Mouse (Mus musculus): ENCODE data around the gene Kif18b.

Gene Kif18b

DNA sequence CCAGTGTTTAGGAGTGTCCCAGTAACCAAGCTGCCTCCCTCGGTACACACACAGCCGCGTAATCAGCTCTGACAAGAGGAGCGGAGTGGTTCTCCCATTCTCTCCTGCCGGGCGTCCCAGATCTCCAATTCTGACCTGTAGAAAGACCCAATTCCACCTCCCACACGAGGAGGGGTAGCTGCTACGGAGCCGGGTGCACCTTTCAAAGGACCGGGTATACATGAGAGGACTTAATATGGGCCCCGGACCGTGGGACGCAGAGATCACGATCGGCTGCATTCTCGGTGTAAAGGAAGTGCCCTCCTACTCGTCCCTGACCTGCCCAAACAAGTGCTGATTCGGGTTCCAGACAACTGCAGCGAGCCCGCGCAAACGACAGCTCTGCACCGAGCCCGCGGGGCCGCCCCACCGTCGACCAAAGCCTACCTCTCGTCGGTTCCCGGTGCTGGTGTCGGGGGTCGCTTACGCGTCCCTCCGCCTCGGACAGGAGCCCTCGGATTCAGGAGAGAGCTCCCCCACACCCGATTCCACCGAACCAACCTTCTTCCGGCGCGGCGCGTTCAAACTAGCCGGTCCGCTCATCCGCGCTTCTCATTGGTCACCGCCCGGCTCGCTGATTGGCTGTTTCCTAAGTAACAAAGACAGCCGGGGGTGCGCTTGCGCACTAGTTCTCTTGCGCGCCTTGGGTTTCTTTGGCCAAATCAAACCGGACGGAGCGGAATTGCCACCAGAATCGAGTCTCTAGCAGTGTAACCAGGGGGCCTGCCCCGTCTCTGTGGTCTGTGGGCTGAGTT lies at the start of gene Kif18b:
TSS of gene Kif18b (minus strand) at position 568 of the 794 bp plus-strand sequence.
- DNase-seq (ENCODE audit: low spot score in 2 of 2), result peak; percentile 85 to 88

DNA sequence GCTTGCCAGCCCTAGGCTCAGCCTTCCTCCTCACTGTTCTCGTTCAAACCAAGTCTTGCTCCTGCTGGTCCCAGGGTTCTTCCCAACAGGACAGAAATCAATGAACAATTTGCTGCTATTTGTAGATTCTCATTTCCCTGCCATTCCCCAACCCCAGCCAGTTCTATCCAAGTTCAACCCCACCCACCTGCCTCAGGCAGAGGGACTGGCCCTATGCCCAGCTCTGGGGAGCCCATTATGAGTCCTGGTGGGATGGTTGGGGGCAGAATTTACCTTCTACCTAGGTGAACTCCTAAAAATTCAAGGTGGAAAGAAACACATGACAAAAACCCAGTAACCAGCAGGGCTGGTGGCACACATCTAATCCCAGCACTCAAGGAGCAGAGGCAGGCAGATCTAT lies 47.4 kb upstream of the Kif18b start:
- DNase-seq (ENCODE audit: low spot score in 2 of 2), result no peak

DNA sequence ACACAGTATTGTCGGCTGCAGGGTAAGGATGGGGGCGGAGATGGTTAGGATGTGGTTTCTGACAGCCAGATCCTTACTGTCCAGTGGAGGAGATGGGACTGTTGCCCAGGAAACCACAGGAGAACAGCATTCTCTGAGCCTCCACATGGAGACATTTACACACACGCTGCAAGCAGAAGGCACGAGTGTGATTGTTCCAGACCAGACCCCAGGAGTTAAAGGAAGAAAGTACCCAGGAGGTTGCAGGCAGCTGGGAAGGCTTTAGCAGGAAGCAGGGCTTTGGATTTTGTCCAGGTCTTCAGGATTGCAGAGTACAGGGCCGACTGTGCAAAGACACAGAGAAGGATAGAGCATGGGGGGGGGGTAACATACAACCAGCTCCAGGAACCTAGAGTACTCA lies 46.7 kb upstream of the Kif18b start:
- DNase-seq (ENCODE audit: low spot score in 2 of 2), result no peak

DNA sequence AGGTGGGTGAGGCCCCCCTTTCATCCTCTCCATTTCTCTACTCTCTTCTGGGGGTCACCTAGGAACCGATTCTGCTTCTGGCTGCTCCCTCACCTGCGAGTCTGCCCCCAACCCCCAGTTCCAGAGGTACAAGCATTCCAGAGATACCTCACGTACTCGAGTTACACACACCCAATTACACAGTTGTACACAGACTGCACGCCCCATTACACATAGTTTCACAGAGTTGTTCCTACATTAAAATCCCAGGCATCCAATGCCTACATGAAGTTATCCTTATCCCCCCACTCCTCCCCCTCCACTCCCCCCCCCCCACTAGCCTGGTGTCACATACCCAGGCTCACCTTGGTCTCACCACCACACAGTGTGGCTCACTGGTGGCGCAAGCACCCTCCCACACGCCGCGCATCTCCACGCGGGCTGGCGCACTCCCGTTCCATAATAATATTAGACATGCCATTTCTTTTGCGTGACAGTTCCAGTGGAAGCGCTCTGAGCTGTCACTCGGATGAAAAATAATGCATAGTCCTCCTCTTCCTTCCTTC lies 39.7 kb upstream of the Kif18b start:
- DNase-seq (ENCODE audit: low spot score in 2 of 2), result no peak

DNA sequence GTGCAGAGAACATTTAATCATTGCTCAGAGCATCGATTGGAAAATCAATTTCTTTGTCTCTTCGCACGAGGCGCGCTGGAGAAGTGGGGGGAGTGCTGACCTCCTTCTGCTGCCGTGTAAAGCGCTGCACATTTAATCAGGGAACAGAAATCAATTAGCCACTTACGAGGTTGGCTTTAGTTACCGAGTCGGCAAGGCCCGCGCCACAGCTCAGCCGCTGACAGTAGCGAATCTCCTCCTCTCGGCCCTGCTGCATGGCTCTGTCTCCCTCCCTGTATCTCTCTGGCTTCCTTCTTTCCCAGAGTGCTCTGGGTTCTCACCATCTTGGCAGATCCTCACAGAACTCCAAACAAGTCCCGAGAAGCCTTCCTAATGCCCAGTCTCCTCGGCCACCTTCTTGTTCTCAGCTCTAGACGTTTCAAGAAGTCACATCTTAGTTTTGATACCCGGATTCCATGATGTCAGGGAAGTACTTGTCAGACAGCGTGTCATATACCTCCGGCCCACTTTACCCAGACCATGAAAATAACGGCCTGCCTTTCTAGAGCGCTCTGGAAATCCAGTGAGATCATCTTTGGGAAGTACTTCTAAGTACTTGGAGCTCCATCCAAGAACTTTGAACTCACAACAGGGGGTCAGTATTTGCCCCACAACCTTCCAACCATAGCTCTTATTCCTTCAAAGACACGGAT lies 39.1 kb upstream of the Kif18b start:
- DNase-seq (ENCODE audit: low spot score in 2 of 2), result no peak

DNA sequence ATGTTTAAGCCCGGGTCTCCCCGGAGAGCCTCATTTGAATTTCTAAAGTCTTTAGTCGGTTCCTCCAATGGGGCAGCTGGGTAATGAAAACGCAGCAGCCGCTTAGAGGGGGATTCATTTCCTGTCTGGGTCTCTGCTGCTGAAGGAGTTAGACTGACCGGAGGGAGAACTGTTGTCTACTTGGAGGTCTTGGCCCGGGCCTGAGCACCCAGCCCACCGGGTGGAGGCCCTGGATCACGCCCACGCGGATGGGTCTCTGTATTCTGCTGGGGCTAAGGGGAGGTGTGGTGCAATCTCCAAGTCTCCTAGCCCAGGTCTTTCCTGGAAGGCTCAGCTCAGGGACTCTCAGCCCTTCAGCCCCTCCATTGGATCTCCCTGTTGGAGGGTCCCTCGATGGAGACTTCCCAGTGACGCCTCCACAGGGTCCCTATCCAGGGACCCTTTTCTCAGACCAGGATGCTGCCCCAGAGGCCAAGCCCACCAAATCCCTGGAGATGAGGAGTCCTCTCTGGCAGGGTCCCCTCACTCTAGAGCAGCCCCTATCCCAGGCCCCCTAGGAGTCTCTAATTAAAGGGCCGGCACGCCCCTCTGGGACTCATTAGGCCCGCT lies 38.4 kb upstream of the Kif18b start:
- DNase-seq (ENCODE audit: low spot score in 2 of 2), result no peak

DNA sequence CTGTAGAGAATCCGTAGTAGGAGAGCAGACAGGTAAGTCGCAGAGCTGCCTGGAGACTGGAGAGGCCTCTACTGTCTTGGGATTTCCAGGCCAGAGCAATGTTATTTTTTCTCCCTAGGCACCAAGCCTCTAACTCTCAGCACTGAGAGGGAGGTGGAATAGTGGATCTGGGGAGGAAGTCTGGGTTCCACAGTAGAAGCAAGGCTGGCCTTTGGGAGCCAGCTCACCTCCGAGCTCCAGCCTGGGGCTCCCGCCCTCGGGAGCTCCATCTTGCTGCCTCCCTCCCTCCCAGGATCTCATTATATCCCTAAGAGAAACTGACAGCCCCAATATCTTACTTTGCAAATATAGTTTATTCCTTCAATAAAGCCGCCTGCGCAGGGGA lies 37.9 kb upstream of the Kif18b start:
- no peak for DNase-seq (ENCODE audit: low spot score in 2 of 2)

DNA sequence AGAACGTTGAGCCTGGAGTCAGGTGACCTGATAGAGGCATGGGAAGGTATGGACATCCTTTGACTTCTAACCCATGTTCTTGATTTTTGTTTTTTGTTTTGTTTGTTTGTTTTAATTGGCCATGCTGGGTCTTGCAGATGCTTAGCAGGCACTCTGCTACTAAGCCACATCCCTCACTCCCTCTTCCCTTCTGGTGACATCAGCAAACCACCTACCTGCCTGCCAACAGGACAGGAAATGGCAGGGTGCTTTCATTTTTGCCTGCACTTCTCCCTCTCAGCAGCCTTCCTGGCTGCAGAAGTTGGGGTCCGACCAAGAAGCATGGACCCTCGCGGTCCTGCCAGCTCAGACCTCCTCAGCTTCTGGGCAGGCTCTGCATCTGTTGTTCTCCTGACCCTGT lies 36.2 kb upstream of the Kif18b start:
- no peak for DNase-seq (ENCODE audit: low spot score in 2 of 2)

DNA sequence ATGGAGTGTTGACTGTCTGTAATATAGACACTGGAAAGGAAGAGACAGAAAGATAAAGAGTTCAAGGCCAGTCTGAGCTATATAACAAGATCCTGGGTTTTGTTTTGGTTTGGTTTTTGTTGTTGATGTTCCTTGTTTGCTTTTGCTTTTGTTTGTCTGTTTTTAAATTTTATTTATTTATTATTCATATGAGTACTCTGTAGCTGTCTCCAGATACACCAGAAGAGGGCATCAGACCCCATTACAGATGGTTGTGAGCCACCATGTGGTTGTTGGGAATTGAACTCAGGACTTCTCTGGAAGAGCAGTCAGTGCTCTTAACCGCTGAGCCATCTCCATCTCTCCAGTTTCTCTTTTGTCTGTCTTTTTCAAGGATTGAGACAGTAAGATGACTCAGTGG lies 33.9 kb upstream of the Kif18b start:
- DNase-seq (ENCODE audit: low spot score in 2 of 2), result no peak

DNA sequence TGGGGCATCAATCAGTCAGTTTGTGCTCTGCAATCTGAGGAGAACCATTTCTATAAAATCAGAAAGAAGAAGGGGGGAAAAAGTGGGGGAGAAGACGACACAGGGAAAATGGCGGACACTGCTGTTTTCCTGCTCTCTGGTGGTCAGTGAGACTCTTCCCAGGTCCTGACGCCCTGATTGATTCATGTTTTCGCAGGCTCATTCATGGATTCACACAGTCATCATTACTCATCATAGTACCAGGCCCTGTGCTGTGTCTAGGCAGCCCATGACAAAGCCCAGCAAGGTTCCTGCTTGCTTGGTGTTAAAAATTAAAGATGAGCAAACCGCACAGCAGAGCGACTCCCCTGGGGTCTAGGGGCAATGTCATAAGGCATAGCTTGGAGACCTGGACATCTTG lies 33.5 kb upstream of the Kif18b start:
- DNase-seq (ENCODE audit: low spot score in 2 of 2), result no peak

DNA sequence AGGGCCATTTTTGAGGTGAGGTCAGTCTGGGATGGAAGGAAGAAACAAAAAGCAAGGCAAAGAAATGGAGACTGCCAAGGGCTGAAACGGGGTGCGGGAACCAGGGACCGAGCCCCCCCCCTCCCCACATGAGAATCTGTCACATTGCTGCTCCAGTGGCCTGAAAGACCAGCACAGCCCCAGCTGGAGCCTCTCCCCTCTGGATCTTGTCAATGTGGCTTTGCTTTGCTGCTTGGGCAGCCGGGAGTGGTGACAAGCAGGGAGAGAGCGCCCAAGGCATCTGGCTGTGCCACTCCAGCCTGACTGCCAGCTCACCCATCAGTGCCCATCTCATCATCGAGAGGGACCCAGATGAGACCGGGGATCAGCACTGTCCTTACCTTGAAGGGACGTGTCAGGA lies 32.8 kb upstream of the Kif18b start:
- no peak for DNase-seq (ENCODE audit: low spot score in 2 of 2)

DNA sequence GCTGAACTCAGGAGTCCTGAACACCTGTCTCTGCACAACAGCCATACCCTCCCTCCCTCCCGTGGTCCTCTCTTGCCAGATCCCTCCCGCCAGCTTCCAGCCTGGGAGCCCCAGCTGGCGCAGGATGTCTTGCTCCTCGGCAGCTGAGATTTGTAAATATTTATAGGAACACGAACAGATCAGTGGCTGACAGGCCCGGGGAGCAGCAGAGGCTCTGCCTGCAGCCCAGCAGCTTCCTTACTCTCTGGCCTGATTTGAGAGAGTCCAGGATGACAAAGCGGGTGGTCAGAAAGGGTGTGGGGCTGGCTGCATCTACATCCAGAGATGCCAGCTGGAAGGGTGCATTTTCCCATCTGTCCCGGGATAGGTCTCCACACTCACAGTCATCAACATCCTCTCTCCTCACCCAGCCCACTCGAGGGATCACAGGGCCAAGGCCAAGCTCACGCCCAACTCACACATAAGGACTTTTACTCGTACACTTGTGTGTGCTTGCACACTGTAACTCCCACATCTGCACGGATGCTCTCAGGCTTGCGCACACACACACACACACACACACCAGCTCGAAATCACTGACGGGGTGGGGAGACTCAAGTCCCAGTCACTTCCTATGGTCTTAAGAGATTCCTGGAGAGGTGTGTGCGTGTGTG lies 32.2 kb upstream of the Kif18b start:
- DNase-seq (ENCODE audit: low spot score in 2 of 2), result peak in 1 of 2 experiments; percentile 33

DNA sequence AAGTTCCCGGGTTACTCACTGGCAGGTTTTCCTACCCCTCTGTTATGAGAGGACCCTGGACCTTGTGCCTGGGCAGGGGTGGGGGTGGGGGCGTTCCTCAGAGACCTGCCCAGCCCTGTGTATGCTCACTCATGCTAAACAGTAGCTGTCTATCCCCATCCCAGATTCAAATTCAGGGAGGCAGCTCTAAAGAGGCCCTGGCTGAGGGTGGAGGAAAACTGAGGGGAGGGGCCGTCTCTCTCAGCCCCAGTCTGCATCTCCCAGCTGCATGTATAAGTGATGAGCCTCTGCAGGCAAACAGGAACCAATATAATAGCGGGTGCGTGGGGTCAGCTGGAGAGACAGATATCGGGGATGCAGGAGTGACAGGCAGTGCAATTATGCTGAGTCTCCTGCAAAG lies 28.0 kb upstream of the Kif18b start:
- no peak for DNase-seq (ENCODE audit: low spot score in 2 of 2)

DNA sequence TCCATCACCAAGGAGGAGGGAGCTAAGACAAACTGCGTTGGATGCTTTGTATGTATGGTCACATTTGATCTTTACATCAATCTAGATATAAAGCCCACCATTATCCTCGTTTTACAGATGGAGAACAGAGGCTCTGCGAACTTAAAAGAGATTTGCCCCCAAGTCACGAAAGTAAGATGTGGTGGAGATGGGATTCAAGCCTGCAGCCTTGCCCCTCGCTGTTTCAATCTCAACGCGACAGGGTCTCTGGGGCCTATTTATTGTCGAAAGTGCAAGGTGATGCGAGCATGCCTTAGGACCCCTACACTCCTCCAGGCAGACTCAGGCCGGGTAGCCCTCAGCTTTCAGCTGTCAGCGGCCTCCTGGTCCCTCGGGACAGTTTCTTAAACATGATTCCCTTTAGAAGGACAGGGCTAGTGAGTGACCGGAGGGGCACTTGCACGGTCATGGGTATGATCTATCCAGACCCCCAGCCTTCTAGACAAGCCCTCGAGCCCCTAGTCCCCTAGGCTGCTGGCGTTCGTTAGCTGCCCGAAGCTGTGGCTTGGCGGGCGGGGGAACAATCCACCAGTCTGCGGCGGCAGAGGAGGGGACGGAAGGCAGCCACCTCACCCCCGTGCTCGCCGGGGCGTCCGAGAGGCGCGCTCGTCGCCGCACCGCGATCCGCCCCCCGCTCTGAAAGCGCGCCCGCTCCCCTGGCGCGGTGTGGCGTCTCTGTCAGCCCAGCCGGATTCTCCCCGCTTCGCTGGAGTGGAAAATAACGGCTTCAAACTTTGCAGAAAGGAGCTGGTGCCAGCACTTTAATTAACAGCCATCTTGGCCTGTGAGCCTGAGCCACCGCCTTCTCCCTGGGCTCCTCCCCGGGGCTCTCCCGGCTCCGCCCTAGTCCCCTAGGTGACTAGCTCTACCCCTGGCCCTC lies 23.4 kb upstream of the Kif18b start:
- DNase-seq (ENCODE audit: low spot score in 2 of 2), result no peak

DNA sequence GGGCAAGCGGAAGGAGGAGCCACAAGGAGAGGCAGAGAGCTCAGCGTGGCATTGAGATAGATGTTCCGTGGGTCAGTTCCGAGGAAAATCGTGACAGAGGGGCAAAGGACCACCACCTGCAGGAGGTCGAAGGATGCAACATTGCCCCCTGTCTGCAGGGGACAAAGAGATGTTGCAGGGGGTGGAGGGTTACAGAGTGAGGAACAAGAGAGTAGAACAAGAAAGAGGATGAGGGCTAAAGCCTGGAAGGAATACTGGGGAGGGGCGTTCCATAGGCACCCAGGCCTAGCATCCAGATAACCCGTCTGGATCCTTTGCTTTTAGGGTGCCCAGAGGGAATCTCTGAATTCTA lies 22.0 kb upstream of the Kif18b start:
- no peak for DNase-seq (ENCODE audit: low spot score in 2 of 2)

DNA sequence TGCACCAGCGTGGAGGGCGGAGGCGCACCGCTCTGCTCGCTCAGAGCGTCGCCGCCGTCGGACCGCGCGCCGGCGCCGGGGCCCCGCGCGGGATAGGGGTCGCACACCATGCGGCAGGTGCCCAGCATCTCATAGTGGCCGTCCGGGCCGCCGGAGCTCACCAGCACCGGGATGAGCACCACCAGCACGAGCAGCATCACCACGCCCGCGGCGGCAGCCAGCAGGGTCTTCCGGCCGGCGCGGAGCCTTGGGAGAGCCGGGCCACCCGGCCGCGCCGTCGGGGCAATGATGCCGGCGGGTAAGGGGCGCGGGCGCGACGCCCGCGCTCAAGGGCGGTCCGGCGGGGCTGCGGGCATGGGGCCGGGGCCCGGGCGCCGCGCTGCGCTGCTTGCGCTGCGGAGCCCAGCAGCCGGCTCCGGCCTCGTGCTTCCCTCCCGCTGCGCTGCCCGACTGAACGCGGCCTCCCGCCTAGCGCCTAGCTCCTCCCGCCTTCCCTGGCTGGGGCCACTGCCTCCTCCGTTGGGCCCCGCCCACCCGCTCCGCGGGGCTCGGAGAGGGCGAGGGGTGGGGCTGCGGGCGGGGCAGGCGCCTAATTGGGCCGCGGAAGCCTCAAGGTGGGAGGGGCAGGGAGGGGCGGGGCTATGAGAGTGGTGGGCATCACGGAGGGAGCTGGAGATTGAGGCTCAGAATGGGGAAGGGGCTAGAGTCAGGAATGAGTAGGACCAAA lies 21.5 kb upstream of the Kif18b start, which contains the start of gene C1ql1:
TSS of gene C1ql1 (minus strand) at position 424 of the 727 bp plus-strand sequence.
- DNase-seq (ENCODE audit: low spot score in 2 of 2), result peak; percentile 68 to 81

DNA sequence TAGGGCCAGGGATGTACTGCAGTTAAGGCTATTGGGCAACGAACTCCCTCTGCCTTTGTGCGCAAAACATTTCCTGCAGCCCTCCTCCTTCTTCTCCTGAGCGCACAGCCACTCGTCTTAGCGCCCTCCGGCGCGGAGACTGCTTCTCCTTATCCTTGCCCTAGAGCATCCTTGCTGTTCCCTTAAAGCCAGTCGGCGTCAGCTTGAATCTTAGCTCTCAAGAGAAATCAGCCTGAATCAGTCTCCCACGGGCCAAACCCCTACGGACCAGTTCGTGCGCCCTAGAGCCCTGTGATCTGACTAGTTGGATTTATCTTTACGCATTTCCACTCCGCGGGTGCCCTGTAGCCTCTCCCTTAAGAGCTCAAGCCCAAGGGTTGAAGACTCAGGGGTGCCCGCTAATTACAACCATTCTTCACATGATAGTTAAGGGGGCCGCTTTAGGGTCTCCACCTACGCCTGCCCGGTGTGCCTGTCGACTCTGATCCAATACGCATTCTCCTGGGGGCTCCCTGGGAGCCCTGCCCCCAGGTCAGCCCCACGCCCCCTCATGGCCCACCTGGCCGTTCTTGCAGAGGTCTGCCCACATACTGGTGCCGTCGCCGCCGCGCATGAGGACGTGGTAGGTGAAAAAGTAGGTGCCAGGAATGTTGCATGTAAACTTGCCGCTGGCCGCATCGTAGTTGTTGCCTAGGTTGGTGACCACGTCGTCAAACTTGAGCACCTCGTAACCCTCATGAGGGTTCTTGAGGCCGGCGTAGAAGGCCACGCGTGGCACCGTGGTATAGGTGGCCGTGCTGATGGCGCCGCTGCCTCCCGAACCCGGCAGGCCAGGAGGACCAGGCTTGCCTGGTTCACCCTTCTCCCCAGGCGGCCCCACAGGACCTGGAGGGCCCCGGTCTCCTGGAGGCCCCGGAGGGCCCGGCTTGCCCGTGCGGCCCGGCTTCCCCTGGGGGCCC lies 20.7 kb upstream of the Kif18b start:
- no peak for DNase-seq (ENCODE audit: low spot score in 2 of 2)

DNA sequence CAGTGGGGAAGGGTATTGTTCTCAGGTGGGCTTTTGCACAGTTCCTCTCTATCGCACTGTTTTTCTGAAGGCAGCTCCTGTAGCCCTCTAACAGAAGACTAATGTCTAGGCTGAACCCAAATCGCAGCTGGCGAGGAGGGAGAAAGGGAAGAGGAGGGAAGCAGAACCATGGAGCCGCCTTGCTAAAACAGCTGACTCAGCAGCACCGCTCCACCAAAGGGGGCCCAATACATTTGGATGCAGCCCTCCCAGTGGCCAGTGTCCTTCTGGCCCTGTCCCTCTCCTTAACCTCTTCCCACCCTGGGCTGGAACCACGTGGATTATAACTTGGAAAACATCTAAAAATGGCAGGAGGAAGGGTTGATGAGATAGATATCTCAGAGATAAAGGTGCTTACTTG lies 16.3 kb upstream of the Kif18b start:
- no peak for DNase-seq (ENCODE audit: low spot score in 2 of 2)

DNA sequence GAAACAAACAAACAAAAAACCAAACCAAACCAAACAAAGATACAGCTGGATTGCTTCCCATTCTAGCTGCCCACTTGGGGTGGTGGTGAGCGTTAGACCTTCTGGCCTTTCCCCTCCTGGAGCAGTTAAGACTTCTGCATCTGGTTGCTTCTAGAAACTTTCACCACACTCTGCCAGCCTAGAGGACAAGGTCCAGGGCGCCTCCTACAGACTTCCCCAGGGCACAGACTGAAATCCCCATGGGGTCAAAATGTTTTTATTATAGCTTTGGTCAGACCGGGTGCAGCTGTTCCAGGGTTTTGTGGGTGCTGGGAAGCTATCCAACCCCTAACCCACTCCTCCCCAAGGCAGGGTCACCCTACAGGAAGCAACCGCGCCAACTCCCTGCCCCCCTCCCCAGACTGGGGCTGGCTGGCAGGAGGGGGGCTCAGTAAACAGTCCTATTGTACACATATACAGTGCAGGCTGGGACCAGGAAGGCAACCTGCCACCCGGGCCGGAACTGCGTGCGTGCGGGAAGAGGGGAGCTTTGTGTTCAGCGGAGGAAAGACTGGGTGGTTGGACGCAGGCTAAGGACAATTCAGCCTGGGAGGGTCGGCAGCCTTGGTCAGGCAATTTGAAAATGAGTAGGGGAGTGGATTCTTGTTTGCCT lies 14.2 kb upstream of the Kif18b start:
- no peak for DNase-seq (ENCODE audit: low spot score in 2 of 2)
